Mouse (Mus musculus) heart, adult 11 months (tissue): ENCODE data around the gene Chn2.
A peak's percentile ranks its signal among the peaks of the same experiment; 100 is the strongest.

Source experiments
- DNase-seq: peaks from one replicate; pipeline ENCODE4 v3.0.0; 2022

Chn2 gene

DNA sequence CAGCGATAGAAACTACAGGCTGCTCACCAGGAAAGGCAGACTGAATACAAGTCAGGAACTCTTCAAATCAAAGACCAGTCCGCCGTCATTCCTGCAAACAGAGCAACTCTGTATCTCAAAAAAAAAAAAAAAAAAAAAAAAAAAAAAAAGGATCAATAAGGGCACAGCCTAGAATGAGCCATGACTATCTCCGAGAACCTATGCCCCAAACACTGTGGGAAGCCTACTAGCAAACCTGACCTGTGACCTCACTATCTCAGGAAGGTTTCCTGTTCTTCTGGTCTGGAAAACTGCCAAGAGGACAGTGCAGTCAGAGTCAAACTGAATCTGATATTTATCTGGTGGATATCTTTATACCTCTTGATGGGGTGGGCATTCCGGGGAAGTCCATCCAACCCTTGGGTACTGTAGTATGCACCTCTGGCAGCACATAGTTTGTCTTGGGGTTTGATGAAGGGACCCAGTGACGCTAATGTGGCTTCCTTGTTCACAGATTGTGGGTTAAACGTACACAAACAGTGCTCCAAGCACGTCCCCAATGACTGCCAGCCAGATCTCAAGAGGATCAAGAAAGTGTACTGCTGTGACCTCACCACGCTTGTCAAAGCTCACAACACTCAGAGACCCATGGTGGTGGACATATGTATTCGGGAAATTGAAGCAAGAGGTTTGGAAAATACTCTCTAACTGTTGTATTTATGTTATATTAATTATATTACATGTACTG, 250.6 kb downstream of the Chn2 start:
- peak; percentile 87 for DNase-seq

DNA sequence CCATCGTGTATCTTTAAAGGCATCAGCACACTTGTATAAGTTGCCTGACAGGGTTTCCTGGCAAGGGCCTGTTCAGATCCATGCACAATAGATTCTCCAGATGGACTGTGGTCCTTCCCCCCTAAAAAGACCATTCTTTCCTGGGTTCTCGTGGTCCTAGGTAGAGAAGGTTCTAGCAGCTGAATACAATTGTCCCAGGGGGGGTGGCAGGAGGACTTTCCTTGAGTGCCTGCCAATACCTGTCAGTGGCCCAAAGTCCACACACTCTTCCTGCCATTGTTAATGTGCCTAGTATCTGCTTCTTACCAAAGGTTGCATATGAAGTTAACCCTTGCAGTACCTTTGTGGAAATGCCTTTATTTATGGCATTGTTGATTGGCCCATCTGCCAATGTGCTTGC, 257.9 kb downstream of the Chn2 start:
- DNase-seq: peak; percentile 96

DNA sequence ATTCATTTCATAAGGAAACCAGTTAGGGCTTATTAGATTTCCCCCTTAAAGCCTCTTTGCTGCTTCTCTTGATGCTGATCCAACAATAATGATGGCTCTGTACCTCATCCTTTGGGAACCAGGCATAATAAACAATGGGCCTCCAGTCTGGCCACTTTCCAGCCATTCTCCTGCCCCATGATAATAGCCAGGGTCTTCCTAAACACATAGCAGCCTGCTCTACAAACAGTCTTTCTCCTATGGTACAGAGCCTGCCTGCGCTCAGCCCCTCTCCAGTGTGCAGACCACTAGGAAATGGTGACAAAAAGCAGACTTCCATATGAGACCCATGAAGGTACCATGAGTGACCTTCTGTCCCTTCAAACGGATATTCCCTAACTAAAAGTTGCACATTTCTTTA, 260.1 kb downstream of the Chn2 start:
- DNase-seq: peak; percentile 96

DNA sequence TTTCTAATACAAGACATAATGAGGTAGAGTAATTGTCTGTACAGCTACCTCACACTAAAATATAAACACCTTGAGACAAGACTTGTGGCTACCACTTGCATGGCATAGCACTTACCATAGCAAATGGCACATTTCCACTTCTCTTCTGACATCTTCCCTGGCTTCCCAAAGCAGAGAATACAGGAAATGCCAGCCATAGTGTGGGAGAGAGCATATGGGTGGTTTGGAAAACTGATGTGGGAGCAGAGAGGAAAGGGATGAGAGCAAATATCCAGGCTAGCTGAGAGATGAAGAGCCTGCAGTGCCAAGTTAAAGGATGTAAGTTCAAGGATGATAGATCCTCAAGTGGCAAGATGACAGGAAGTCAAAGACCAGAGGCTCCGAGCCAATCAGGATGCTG, 266.4 kb downstream of the Chn2 start:
- DNase-seq: no peak

DNA sequence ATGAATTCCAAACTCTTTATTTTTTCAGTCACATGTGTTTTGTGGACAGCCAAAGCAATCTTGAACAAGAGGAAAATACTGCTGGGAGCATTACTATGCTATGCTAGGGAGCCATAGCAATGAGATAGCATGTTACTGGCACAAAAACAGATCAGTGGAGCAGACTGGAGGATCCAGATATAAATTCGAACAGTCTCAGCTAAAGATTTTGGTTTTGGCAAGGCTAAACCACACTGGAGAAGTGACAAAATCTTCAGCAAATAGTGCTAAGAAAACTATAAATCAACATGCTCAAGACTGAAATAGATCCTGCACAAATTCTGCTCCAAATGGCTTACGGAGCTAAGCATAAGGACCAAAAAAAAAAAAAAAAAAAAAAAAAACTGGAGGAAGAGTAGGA, 273.7 kb downstream of the Chn2 start:
- DNase-seq: no peak

DNA sequence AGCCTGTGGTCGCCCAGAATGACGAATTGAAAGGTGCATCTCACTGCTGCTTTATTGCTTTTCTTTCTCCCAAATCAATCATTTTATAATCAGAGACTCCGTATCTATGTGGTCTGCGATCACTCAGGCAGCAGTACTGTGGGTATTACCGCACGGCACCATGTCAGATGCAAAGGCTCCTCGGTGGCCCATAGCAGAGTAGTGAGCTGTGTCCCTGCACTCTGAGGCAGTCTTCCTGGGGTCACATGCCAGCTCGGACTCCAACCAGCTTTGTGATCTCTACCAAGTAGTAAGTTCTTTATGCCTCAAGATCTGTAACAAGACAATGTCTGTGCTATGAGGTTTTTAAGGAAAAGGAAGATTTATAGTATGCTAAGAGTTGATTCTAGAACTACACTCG, 279.3 kb downstream of the Chn2 start:
- DNase-seq: no peak

DNA sequence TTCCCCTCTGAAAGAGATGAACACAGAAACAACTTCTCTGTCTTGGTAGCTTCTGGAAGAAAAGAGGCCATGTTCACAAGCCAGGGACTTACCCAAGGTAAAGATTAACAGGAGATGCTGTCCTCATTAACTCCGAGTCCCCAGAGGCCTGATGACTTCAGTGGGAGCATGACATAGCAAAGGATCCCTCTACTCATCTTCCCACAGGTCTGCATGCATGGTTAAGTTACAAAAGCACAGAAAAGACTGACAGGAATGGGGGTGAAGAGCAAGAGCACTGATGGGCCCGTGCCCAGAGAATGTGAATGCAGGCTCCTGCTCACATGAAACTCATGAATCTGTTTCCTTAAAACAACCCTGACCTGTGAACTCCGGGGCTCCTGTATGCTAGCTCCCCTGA, 279.8 kb downstream of the Chn2 start:
- no peak for DNase-seq

DNA sequence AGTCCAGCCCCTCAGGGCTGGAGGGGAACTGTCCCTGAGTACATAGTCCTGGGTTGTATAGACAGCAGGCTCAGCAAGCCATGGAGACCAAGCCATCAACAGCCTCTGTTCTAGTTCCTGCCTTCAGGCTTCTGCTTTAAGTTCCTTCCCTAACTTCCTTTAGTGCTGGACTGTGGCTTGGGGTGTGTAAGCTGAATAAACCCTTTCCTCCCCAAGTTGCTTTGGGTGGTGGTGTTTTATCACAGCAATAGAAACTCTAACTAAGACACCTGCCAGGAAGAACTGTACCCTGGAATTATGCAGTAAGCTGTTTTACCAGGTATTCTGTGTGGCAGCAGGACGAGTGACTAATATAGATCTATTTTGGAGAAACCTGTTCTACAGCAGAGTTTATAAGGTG, 280.9 kb downstream of the Chn2 start:
- DNase-seq: no peak

DNA sequence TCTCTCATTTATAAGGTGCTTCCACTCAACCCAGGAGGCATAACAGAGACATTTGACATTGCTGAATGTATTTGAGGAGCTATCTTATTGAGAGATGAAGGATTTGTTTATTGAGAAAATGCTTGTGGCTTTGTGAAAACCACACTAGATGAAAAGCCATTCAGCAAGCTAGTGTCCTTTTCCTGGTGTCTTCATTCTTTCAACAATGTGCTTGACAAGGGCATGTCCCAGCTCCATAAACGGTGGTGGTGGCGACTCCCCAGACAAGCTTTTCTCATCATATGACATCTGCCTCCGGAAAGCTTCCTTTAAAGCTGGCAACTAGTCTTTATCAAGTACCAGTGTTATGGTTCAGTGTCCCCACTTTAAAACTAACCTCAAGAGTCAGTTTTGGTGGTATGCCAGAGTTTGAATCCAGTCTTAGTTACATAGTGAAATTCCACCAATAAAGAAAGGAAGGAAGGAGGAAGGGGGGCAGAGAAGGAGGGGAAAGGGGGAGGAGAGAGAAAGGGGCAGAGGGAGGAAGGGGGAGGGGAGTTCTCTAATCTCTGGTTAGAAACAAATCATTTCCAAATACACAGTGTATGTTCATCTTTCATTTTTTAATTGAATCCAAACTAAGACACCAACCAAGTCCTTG, 286.0 kb downstream of the Chn2 start, which contains the start of gene Prr15:
TSS of gene Prr15 (plus strand) at position 590 of the 640 bp plus-strand sequence.
- peak; percentile 53 for DNase-seq

DNA sequence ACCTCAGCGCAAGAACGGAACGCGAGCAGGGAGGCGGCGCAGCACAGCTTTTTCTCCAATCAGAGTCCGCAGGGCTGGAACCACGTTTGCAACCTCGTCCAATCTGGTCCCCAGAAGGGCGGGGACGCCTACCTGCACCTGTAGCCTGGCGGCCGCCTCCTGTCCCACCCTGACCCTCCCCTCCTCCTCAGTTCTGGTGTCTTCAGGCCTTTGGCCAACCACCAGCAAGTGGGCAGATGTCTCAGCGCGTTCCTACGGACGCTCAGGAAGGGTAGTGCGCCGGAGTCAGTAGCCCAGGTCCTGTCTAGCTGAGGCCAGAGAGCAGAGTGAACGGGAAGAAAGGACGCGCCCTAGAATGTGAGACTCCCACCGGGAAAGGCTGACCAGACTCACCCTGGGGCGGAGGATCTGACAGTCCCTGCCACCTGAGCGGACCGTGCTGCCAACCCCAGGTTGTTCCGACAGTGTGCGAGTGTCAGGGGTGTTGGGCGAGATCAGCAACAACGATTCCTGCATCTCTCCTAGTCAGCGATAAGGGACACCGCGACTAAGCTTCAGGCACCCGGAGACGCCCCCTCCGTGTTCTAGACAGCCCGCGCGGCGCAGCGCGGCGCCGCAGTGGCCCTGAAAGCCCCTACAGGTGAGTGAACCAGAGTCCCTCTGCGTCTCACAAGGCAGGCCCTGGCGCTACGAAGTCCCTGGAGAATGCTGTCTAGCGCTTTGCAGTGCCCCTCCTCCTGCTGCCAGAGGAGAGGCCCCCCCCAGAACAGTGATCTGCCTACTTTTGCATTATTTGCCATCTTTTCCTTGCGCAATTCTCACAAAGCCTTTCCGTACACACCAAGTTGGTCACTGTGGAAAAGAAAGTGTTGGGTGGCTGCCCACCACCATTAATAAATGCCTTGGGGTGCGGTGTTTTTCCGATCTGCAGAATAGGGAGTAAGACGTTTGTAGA, 287.6 kb downstream of the Chn2 start:
- DNase-seq: peak; percentile 98

DNA sequence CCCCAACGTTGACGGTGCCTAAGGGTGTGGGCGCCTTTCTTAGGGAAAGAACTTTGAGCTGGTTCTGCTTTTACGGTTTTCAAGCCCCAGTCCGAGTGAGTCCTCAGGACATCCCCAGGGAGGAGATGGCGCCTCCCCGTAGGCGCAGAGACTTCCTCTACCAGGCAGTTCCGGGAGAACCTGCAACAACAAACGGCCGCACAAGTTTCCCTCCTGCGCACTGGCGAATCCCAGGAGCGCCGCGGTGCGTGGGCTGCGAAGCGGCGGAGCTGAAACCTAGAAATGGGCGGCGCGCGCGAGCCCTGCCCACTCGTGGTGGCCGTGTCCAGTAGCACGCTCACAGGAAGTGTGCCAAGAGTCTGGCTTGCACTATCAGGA, 288.3 kb downstream of the Chn2 start:
- DNase-seq: peak; percentile 97

DNA sequence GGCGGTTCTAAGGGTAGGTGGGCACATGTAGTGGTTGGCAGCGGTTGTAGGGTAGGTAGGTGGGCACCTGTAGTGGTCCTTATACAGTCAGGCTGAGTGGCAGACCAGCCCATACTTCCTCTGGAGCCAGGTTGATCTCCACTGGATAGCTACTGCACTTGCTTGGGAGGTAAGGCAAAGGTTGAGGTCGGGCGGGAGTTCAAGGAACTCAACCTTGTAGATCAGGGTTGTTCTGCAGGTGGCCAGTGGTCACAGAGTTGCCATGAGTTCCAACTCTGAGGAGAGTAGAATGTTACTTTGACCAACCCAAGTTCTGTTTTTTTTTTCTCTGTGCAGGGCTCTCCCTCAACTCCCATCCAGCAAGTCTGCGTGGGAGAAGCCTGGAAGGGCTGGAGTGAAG, 289.4 kb downstream of the Chn2 start:
- peak; percentile 89 for DNase-seq

DNA sequence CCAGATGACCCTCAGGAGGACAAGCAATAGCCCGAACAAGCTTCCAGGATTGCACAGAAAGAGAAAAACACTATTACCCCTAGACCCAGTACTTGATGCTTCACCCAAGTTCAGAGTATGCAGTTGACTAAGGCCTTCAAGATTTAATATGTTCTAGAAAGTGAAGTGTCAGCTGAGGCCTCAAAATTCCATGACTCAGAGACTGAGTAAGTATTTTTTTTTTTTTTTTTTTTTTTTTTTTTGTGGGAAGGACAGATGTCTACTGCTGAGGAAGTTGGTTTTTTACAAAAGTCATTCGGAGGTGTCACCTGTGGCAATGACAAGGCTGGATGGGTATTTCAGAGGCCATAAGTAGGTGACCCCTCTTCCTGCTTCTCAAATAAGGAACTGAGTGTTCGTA, 290.2 kb downstream of the Chn2 start:
- DNase-seq: peak; percentile 10

DNA sequence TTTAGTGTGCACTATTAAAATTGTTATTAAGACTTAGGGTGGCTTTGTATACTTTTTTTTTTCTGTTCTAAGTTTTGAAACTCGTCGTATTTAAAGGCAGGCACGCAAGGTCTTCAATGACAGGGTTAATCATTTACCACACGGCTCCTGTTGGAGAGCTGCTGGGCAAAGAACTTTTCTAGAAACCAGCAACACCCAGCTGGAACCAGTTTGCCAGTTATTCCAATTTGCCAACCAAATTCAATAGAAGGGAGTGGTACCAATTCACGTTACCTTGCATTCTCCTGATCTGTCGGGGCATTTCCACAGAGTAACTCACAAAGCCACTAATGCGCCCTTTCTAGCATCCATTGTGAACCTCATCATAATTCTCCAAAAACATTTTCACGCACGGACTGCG, 290.8 kb downstream of the Chn2 start:
- DNase-seq: peak; percentile 36

DNA sequence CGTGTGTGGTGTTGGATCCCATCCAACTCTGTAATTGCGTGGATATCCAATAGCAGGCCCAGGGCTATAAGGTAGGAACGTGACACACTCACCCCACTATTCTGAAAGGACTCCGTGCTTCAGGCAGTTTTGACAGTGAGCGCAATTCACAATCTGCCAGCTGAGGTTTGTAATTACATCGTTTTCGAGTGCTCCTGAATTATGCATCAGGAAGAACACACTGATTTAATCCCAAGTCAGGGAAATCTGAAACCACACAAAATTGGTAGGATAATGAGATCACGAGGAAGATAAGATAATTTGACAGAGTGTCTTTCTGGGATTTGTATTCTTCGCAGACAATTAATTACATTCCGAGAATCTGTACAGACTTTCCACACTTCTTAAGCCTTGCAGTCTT, 292.4 kb downstream of the Chn2 start:
- DNase-seq: no peak

DNA sequence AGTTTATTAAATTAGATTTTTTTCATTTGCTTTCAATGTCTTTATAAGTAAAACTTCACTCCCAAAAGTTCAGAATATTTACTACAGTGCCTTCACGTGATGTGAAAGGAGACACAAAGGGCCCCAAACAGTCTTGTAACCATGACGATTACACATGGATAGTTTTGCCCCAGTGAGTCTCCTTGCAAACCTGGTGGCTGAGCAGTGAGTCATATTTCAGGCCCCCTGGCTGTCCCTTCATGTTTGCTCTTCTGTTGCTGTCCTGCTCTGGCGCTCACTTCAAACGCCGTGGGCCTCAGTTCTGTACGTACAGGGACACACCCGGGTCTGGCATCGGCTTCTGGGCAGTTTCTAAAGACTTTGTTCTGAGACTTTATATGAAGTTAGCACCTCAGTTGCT, 292.8 kb downstream of the Chn2 start:
- DNase-seq: peak; percentile 67

DNA sequence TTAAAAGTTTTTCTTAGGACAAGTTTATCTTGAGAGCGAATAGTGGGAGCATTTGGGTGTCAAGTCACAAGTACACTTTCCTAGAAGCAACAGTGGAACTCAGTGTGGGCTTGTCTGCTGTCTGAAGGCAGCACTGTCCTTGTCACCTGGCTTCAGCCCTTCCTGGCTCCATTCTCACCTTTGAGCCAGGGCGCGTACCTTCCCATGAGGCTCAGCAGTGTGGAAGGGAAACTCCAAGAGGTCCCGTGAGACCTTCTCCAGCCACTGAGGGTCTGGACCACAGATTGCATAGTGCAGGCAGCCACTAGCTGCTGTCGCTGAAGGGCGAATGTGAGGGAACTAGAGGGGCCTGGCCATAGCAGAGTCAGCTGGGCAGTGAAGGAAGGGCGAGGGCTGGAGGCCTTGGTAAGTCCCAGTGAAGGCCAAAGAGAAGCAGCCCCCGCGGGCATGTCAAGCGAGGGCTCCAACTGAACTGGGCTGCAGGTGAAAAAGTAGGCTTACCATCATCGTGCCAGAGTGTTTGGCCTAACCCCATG, 293.8 kb downstream of the Chn2 start:
- peak; percentile 79 for DNase-seq

DNA sequence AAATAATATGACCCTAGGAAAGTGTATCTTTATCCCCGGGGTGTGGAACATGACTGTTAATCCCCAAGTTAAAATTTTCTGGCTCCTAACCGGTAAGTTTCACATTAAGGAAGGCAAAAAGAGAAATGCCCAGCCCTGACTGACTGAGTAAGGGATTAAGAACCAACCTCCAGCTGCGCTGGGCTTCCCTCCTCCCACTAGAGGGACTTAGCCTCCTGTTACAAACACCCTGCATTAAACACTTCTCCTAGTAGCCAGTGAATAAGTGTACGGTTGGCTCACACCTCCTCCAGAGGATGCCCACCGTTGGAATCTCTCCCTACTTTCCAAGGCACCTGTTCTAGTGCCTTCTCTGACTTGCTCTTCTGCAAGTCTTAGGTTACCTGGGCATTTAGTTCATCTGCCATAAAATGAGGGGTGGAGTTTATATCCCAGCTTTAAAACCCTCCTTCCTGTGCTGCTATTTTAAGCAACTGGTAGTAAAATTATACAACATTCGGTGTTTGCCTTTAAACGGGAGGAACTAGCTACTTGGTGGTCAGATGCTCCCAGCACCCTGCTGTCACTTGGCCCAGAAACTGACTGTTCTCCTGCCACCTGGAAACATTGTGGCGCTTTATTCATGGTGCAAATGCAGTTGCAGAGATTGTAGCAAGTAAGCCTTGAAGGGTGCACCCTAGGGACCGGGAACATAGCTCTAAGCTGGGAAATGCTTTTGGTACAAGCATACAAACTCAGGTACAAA, 294.5 kb downstream of the Chn2 start:
- peak; percentile 80 for DNase-seq

DNA sequence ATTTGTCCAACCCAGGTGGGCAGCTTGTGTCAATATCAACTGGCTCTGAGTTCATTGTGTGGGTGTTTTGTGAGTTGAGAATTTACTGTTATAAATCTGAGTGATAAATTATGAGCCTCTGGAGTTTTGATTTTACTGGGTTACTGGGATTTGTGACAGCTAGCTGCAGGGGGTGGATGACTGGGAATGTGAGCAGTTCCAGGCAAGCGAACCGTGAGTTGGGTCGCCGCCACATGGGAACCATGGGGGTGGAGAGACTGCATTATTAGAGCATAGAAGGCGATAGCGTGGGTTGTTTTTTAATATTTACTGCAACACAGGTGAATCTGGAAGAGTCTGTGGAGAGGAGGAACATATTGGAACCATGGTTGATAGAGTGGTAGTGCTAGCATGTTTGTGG, 298.0 kb downstream of the Chn2 start:
- DNase-seq: peak; percentile 37

DNA sequence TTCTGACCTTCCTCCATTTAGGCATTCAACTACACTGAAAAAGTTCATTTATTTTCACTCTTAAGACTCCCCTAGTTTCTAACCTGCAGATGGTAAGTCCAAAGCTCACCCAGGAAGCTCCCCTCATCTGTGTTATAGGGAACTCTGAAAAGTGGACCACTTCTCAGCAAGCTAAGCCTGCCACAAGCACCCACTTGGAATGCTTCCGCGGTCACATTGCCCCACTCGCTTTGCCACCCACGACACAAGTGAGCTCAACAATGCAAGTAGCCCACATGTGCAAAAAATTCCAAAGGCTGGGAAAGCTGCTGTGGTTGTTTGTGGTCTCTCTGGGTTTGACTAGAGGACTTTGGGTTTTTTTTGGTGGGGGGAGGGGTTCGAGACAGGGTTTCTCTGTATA, 301.8 kb downstream of the Chn2 start:
- no peak for DNase-seq

DNA sequence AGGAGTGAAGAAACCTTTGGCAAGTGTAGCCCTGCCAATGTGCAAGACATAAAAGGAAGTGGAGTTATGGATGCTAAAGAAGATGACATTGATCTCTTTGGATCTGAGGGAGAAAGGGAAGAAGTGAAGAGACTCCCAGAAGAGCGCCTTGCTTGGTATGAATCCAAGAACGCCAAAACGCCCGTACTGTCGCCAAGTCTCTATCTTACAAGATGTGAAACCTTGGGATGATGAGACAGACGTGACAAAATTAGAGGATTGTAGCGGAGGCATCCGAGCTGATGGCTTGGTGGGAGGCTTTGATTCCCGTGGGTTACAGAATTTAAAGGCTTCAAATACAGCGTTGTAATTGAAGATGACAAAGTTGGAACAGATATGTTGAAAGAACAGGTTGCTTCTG, 302.9 kb downstream of the Chn2 start:
- DNase-seq: no peak
